Mouse (Mus musculus): ENCODE results near the gene Wnt1.
A peak's percentile ranks its signal among the peaks of the same experiment; 100 is the strongest.

Gene Wnt1

GRCm38 (mm10) chr15:98777762-98778161, 11.9 kb upstream of the Wnt1 start, which contains the start of gene Wnt10b:
Gene Wnt10b (minus strand): TSS chr15:98778150.
- no peak for DNase-seq (ENCODE audit: low read depth in 1 of 2, low spot score in 2 of 2)

GRCm38 (mm10) chr15:98778191-98778770, 11.4 kb upstream of the Wnt1 start:
- no peak for DNase-seq (ENCODE audit: low read depth in 1 of 2, low spot score in 2 of 2)

GRCm38 (mm10) chr15:98778806-98779205, 10.9 kb upstream of the Wnt1 start:
- no peak for DNase-seq (ENCODE audit: low read depth in 1 of 2, low spot score in 2 of 2)

GRCm38 (mm10) chr15:98780075-98780474, 9.6 kb upstream of the Wnt1 start:
- DNase-seq (ENCODE audit: low read depth in 1 of 2, low spot score in 2 of 2): no peak

- no peak for DNase-seq (ENCODE audit: low read depth in 1 of 2, low spot score in 2 of 2)
Observed at GRCm38 (mm10) chr15:98780573-98780972, 9.1 kb upstream of the Wnt1 start.

- no peak for DNase-seq (ENCODE audit: low read depth in 1 of 2, low spot score in 2 of 2)
Observed at GRCm38 (mm10) chr15:98781166-98781565, 8.5 kb upstream of the Wnt1 start.

GRCm38 (mm10) chr15:98785744-98786143, 3.9 kb upstream of the Wnt1 start:
- DNase-seq (ENCODE audit: low read depth in 1 of 2, low spot score in 2 of 2): no peak

- DNase-seq (ENCODE audit: low read depth in 1 of 2, low spot score in 2 of 2): no peak
Observed at GRCm38 (mm10) chr15:98787930-98788329, 1.7 kb upstream of the Wnt1 start.

GRCm38 (mm10) chr15:98788972-98789660, 541 bp upstream of the Wnt1 start:
- DNase-seq (ENCODE audit: low read depth in 1 of 2, low spot score in 2 of 2): no peak

GRCm38 (mm10) chr15:98790761-98791160, 1.1 kb downstream of the Wnt1 start:
- DNase-seq (ENCODE audit: low read depth in 1 of 2, low spot score in 2 of 2): no peak

GRCm38 (mm10) chr15:98791221-98791620, 1.6 kb downstream of the Wnt1 start:
- DNase-seq (ENCODE audit: low read depth in 1 of 2, low spot score in 2 of 2): no peak

- DNase-seq (ENCODE audit: low read depth in 1 of 2, low spot score in 2 of 2): no peak
Observed at GRCm38 (mm10) chr15:98791771-98792170, 2.1 kb downstream of the Wnt1 start.

- no peak for DNase-seq (ENCODE audit: low read depth in 1 of 2, low spot score in 2 of 2)
Observed at GRCm38 (mm10) chr15:98792233-98793020, 2.8 kb downstream of the Wnt1 start.

- no peak for DNase-seq (ENCODE audit: low read depth in 1 of 2, low spot score in 2 of 2)
Observed at GRCm38 (mm10) chr15:98793141-98793698, 3.6 kb downstream of the Wnt1 start.

- no peak for DNase-seq (ENCODE audit: low read depth in 1 of 2, low spot score in 2 of 2)
Observed at GRCm38 (mm10) chr15:98796803-98797595, 7.3 kb downstream of the Wnt1 start.

- no peak for DNase-seq (ENCODE audit: low read depth in 1 of 2, low spot score in 2 of 2)
Observed at GRCm38 (mm10) chr15:98797835-98798492, 8.3 kb downstream of the Wnt1 start.

- DNase-seq (ENCODE audit: low read depth in 1 of 2, low spot score in 2 of 2): no peak
Observed at GRCm38 (mm10) chr15:98798903-98799302, 9.2 kb downstream of the Wnt1 start.

GRCm38 (mm10) chr15:98799396-98799795, 9.7 kb downstream of the Wnt1 start:
- DNase-seq (ENCODE audit: low read depth in 1 of 2, low spot score in 2 of 2): peak in 1 of 2 experiments; percentile 64

GRCm38 (mm10) chr15:98802926-98803325, 13.3 kb downstream of the Wnt1 start:
- DNase-seq (ENCODE audit: low read depth in 1 of 2, low spot score in 2 of 2): no peak

- DNase-seq (ENCODE audit: low read depth in 1 of 2, low spot score in 2 of 2): peak in 1 of 2 experiments; percentile 65
Observed at GRCm38 (mm10) chr15:98804054-98804453, 14.4 kb downstream of the Wnt1 start.
